Mouse (Mus musculus) heart, embryonic 11.5 days (tissue): ENCODE data around the gene Clstn2. TPM values are rescaled to one million over a fixed set of nuclear protein-coding genes. Genes with fewer than 3 reads are reported as not detected.

ENCODE experiments used
- ATAC-seq: fragments of 200-750 bp; cut with Nextera tagmentation; replicated peaks from 2 replicates; pipeline ENCODE4 v1.8.0; 2017; ENCODE audit warnings: moderate library complexity; ENCODE audit not compliant: insufficient number of reproducible peaks, low FRiP score, low TSS enrichment
- H3K27ac ChIP-seq: fragments of 300-500 bp; sonication (generic); 2 replicates; pipeline ENCODE4 v1.5.1; 2014; ENCODE audit warnings: mild to moderate bottlenecking, low read depth, low read length
- H3K27me3 ChIP-seq: fragments of 300-500 bp; sonication (generic); 2 replicates; pipeline ENCODE4 v1.6.1; 2014; ENCODE audit warnings: mild to moderate bottlenecking, low read length, mixed read lengths; ENCODE audit not compliant: control insufficient read depth, insufficient read depth
- H3K36me3 ChIP-seq: fragments of 300-500 bp; sonication (generic); 2 replicates; pipeline ENCODE4 v1.6.1; 2014; ENCODE audit warnings: mild to moderate bottlenecking, low read length, moderate library complexity, mixed read lengths; ENCODE audit not compliant: control insufficient read depth, insufficient read depth
- H3K4me1 ChIP-seq: fragments of 300-500 bp; sonication (generic); 2 replicates; pipeline ENCODE4 v1.6.1; 2014; ENCODE audit warnings: low read length; ENCODE audit not compliant: control insufficient read depth, insufficient read depth
- H3K4me2 ChIP-seq: fragments of 300-500 bp; sonication (generic); 2 replicates; pipeline ENCODE4 v1.6.1; 2014; ENCODE audit warnings: mild to moderate bottlenecking, moderate library complexity
- H3K4me3 ChIP-seq: fragments of 300-500 bp; sonication (generic); 2 replicates; pipeline ENCODE4 v1.5.1; 2014; ENCODE audit warnings: low read depth, low read length
- H3K9ac ChIP-seq: fragments of 300-500 bp; sonication (generic); 2 replicates; pipeline ENCODE4 v1.6.1; 2014; ENCODE audit warnings: mild to moderate bottlenecking, low read depth, low read length, moderate library complexity
- H3K9me3 ChIP-seq: fragments of 300-500 bp; sonication (generic); replicated peaks from 2 replicates; pipeline ENCODE4 v1.6.1; 2016; ENCODE audit warnings: low read length; ENCODE audit not compliant: control insufficient read depth
- WGBS: fragments of 180-500 bp; shearing (Covaris S2); extraction: QIAGEN DNeasy Blood & Tissue Kit; methylation state at CpG from one replicate; pipeline ENCODE4 v1.1.7; 2014; ENCODE audit not compliant: insufficient replicate concordance; 5-methylcytosine and 5-hydroxymethylcytosine counted together
- polyA plus RNA-seq: library from polyadenylated mRNA; unstranded; fragments of >200 nt; fragmentation: Nextera tagmentation; extraction: Ambion mirVana; gene quantifications from 2 replicates; pipeline ENCODE4 v1.2.1, GENCODE M21; 2014

Clstn2 gene
- polyA plus RNA-seq, 1 experiment from 2014 or later = 1.5 TPM

DNA sequence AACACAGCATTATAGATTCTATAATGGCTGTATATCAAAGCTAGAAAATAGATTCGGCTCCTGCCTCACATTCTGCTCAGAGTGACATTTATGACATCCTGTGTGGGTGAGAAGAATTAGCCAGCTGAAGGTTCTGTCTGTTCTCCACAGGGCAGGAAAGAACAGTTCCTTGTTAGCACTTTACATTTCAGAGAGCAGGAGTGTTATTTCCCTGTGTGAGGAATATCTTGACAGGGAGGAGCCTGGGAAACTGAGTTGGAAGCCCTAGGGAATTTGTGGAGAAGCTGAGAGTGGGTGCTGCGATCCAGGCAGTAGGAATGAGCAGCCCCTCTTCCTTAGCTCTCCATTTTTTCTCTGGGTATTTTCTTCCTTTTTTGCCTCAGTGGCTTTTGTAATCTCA lies 286.4 kb downstream of the Clstn2 start:
- H3K9me3 ChIP-seq = no peaks in the 10 kb centered on the region
- 77% methylated on average over 2 of the region's 2 CpGs for WGBS
- no peak overlapping the region for H3K27ac ChIP-seq
- H3K4me2 ChIP-seq = no peak overlapping the region
- no peaks in the 10 kb centered on the region for H3K36me3 ChIP-seq
- H3K4me1 ChIP-seq = no peaks in the 10 kb centered on the region
- H3K4me3 ChIP-seq = no peak overlapping the region
- H3K9ac ChIP-seq = no peak overlapping the region
- no peaks in the 10 kb centered on the region for H3K27me3 ChIP-seq
- no peak for ATAC-seq

DNA sequence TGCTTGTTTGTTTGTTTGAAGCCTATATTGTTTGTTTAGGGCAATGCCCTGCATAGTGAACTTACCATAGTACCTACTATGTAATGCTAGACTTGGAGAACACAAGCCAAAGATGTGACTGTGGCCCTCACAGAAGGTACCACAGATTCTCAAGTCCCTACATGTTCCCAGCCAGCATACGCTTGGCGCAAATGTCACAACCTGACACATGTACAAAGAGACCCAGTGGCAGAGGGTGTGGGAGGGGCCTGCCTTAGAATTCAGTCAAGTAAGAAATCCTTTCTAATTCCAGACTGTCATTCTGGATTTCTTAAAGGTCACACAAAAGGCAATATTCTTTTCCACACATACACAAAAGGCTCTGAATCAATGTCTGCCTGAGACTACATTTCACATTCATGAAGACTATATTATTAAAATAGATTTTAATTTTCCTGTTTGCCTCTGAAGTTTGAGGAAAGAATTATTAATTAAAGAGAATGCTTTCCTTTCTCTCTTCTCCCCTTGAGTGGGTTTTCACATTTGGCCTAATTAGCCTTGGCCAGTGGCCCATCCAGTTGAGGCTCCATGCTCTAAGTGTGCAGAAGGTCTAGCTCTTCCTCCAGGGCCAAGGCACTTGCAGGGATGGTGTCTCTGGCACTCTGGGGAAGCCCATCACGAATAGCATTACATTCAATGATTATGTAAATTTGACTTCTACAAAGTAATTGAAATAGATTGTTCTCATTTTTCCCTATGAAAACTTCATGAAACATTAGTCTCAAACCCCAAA lies 305.1 kb downstream of the Clstn2 start:
- H3K9ac ChIP-seq = no peak overlapping the region
- H3K4me1 ChIP-seq = no peaks in the 10 kb centered on the region
- H3K36me3 ChIP-seq = no peaks in the 10 kb centered on the region
- no peak for ATAC-seq
- no peak overlapping the region for H3K27ac ChIP-seq
- no peak overlapping the region for H3K4me2 ChIP-seq
- WGBS = 73% methylated on average over 3 of the region's 3 CpGs
- H3K4me3 ChIP-seq = no peak overlapping the region
- no peaks in the 10 kb centered on the region for H3K27me3 ChIP-seq
- no peaks in the 10 kb centered on the region for H3K9me3 ChIP-seq

DNA sequence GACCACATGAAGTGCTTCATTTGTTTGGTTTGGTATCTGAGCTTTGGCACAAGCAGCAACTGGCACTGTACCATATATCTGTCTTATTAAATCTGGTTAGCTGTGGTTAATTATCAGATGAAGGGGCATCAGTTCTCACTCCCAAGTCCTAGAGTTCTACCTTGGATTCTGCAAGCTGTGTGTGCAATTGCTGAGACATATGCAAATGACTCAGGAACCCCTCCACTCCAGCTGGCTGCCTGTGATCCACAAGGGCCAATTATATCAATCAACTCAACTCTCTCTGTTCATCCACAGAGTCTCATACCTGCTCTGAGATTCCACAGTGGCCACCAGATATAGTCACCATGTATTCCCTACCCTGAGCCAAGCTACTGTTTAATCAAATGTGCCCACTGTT lies 315.3 kb downstream of the Clstn2 start:
- no peaks in the 10 kb centered on the region for H3K4me1 ChIP-seq
- no peaks in the 10 kb centered on the region for H3K9me3 ChIP-seq
- H3K27ac ChIP-seq = no peak overlapping the region
- ATAC-seq = no peak
- no peaks in the 10 kb centered on the region for H3K36me3 ChIP-seq
- H3K4me2 ChIP-seq = no peak overlapping the region
- H3K9ac ChIP-seq = no peak overlapping the region
- H3K27me3 ChIP-seq = no peaks in the 10 kb centered on the region
- H3K4me3 ChIP-seq = no peak overlapping the region

DNA sequence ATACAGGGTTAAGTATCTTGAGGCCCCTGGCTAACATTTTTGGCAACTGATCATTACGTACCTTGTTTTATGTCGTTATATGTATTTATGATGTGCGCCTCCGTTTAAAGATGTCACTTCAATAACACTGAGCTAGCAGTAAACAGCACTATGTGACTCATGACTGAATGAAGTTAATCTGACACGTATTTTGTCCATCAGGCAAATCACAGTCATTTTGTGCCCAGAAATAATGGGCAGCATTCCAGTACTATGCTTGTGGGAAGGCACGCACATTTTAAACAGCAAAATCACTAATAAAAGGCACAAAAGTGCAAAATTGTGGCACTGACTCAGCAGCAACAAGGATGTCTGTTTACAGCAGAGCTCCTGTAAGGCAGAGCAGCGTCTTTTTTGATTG lies 316.0 kb downstream of the Clstn2 start:
- Histone ChIP-seq H3K27ac (no peak overlapping the region), H3K4me1 (no peaks in the 10 kb centered on the region), H3K9me3 (no peaks in the 10 kb centered on the region), H3K4me2 (no peak overlapping the region), H3K27me3 (peaks cover 4% of the 10 kb centered on the region), H3K9ac (no peak overlapping the region), H3K4me3 (no peak overlapping the region), H3K36me3 (no peaks in the 10 kb centered on the region)
- no peak for ATAC-seq
- 81% methylated on average over 7 of the region's 7 CpGs for WGBS

DNA sequence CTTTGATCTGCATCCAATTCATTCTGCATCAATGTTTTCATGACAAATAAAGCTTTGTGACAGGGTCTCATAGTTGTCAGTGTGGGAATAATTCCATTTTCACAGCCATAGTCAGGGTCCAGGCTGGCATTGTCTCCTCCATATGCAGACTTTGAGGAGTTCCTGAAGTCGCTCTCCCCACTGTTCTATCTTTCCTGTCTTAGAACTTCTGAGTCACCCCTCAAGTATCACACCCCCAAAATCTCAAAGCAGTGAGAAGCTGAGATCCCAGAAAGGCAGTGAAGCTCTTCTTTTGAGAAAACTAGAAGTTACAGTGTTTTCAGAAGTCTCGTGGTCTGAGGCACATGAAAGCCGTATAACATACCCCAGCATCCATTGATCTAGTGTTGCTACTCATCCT lies 320.1 kb downstream of the Clstn2 start:
- Histone ChIP-seq H3K4me2 (no peak overlapping the region), H3K36me3 (no peaks in the 10 kb centered on the region), H3K27ac (no peak overlapping the region), H3K9ac (no peak overlapping the region), H3K27me3 (peaks cover 14% of the 10 kb centered on the region), H3K4me1 (no peaks in the 10 kb centered on the region), H3K9me3 (no peaks in the 10 kb centered on the region), H3K4me3 (no peak overlapping the region)
- WGBS = 86% methylated on average over 3 of the region's 3 CpGs
- no peak for ATAC-seq

DNA sequence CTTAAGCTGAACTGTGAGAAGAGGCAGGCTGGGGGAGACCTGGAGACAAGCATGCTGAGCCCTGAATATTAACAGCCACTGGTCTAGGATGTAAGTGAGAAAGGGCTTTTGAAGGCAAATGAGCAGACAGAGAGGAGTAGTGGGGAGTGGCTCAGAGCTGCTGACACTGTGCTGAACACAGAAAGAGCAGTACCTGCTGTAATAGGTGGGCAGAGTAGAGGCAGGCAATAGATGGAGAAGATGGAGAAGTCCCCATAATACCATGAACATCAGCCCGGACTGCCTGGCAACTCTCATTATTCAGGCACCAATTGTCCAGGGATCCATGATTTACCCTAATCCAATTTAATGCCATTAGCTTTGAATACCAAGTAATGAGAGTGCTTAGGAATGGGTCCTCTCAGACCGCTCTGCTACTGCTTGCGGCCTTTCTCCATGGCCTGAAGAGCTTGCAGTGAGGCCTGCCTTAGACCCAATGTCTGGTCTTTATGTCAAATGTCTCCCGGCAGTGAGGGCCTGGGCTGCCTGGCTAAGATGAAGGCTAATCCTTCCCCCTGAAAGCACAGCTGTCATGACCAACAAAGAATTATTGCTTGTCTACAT lies 329.0 kb downstream of the Clstn2 start:
- Histone ChIP-seq H3K4me3 (no peak overlapping the region), H3K27me3 (peaks cover 26% of the 10 kb centered on the region), H3K9ac (no peak overlapping the region), H3K36me3 (no peaks in the 10 kb centered on the region), H3K9me3 (no peaks in the 10 kb centered on the region), H3K4me1 (no peaks in the 10 kb centered on the region; the same call in 1 of the 2 replicates), H3K27ac (no peak overlapping the region), H3K4me2 (no peak overlapping the region)
- 88% methylated on average over 4 of the region's 4 CpGs for WGBS
- no peak for ATAC-seq

DNA sequence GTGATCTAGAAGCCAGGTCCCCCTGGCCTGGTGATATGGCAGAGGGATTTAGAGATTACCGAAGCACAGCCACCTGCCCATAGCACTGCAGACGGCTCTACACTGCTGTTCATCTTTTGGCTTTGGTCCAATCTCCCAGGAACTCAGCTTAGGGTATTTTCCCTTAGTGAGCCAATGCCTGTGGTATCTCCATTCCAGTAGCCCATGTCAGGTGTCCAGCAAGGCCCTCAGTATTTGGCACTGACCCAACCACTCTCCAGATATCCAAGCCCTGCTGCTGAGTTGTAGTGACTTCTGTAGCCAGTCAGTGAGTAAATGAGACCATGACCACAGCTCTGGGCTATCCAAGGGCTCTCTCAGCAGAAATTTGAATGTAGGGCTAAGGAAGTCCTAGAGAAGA lies 330.0 kb downstream of the Clstn2 start:
- WGBS = 63% methylated on average over 2 of the region's 2 CpGs
- Histone ChIP-seq H3K9me3 (no peaks in the 10 kb centered on the region), H3K4me3 (no peak overlapping the region), H3K4me2 (no peak overlapping the region), H3K27me3 (peaks cover 26% of the 10 kb centered on the region), H3K36me3 (no peaks in the 10 kb centered on the region), H3K9ac (no peak overlapping the region), H3K27ac (no peak overlapping the region), H3K4me1 (no peaks in the 10 kb centered on the region; the same call in 1 of the 2 replicates)
- ATAC-seq = no peak

DNA sequence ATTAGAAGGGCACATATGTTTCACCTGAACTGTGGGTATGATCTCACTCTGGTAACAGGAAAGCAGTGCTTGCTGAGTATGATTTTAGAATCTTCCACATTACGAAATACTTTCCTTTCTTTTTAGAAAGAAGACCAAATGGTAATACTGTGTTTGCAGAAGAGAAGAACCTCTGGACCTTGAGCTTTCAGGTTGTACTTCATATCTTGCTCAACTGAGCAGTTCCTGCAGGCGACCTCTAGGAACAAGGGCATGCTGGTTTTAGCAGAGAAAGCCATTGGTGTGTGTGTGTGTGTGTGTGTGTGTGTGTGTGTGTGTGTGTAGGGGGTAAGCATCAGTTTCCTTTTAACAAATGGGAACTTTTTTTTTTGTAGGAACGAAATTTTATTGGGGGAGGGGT lies 333.0 kb downstream of the Clstn2 start:
- WGBS = 78% methylated on average over 3 of the region's 3 CpGs
- ATAC-seq = no peak
- Histone ChIP-seq H3K9ac (no peak overlapping the region), H3K4me2 (no peak overlapping the region), H3K4me1 (no peaks in the 10 kb centered on the region; the same call in 1 of the 2 replicates), H3K36me3 (no peaks in the 10 kb centered on the region), H3K27me3 (peaks cover 19% of the 10 kb centered on the region), H3K9me3 (no peaks in the 10 kb centered on the region), H3K27ac (no peak overlapping the region), H3K4me3 (no peak overlapping the region)

DNA sequence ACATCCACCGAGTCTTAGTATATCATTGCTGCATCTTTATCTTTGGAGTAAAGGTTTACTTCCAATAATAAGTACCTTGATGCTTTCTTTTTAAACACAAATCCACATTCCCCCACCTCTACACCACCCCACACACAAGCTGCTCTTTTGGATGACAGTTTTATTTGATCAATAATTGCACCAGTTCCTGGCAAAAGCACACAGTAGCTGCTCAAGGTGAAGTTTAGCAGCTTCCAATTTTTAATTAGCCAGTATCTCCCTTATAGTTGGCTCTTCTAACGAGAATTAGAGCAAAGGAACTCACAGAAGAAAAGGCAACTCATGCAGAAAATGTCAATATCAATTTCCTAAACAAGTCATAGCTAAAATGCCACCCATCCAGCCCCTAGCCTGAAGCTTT lies 334.0 kb downstream of the Clstn2 start:
- WGBS = 74% methylated on average over 2 of the region's 2 CpGs
- no peak overlapping the region for H3K27ac ChIP-seq
- no peak overlapping the region for H3K4me2 ChIP-seq
- no peaks in the 10 kb centered on the region for H3K9me3 ChIP-seq
- H3K36me3 ChIP-seq = no peaks in the 10 kb centered on the region
- ATAC-seq = no peak
- no peak overlapping the region for H3K4me3 ChIP-seq
- no peaks in the 10 kb centered on the region; the same call in 1 of the 2 replicates for H3K4me1 ChIP-seq
- H3K9ac ChIP-seq = no peak overlapping the region
- H3K27me3 ChIP-seq = peaks cover 14% of the 10 kb centered on the region
